Mouse (Mus musculus): Measurements from ENCODE around the gene Gm7534.
A peak's percentile ranks its signal among the peaks of the same experiment; 100 is the strongest.
"Not testable (repeated sequence)": the region's sequence is repeated elsewhere in the genome, so short reads cannot be mapped to it uniquely, and the experiment has no call there.

The Gm7534 gene

DNA sequence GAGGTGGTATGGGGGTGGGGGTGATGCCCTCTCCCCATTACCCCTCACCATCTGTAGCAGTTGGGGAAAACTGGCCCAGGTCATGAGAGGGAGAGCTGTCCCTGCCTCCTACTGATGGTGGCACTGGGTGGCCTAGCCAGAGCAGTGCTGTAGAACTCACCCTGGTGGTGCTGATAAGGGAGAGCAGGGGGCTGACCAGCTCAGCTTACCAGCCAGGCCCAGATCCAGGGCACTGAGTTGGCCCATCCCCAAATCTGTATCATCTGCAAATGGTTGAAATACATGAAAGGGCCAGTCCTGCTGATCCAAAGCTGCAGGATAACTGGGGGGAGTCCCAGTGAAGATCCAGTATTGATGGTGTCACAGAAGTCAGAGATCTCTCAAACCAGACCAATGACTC is 21.0 kb downstream of the Gm7534 start:
- Histone ChIP-seq H3K4me1 (replicated peaks; ENCODE audit: low read depth, low read length) (peaks cover 27% of the 10 kb centered on the region), H3K4me3 (replicated peaks; ENCODE audit: low read length) (no peak overlapping the region), H3K36me3 (ENCODE audit: insufficient read depth, low read length) (peaks cover 43% of the 10 kb centered on the region), H3K27me3 (ENCODE audit: insufficient read depth, low read length) (no peaks in the 10 kb centered on the region), H3K9me3 (ENCODE audit: low read length) (no peaks in the 10 kb centered on the region)
- TF ChIP-seq POU5F1 (IDR thresholded peaks at IDR 0.05; ENCODE audit: borderline replicate concordance, low read length) (no peak), CTCF (conservative IDR thresholded peaks at IDR 0.05; ENCODE audit: low read length) (peak; percentile 8; the same call in 1 of the 2 replicates)

DNA sequence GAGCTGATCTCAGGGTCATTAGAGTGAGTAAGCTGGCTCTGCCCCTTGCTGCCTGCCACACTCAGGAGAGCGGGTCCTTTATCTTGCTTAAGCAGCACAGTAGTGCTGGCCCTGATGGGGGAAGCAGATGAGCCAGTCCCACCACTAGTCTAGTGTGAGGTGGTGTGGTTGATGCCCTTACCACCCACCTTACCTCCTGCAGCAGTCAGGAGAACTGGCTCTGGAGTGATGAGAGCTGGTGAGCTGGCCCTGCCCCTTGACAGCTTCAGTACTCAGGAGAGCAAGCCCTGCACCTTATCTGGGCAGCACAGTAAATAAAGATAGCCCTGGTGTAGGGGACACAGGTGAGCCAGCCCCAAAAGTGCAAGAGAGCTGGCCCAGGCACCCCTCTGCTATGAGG is 21.7 kb downstream of the Gm7534 start:
- TF ChIP-seq CTCF (conservative IDR thresholded peaks at IDR 0.05; ENCODE audit: low read length): no peak
- no peak for TF ChIP-seq NANOG (IDR thresholded peaks at IDR 0.05; ENCODE audit: borderline replicate concordance, low read length)
- TF ChIP-seq POU5F1 (IDR thresholded peaks at IDR 0.05; ENCODE audit: borderline replicate concordance, low read length): no peak
- Histone ChIP-seq H3K36me3 (ENCODE audit: insufficient read depth, low read length) (peaks cover 50% of the 10 kb centered on the region), H3K4me3 (replicated peaks; ENCODE audit: low read length) (no peak overlapping the region), H3K9me3 (ENCODE audit: low read length) (no peaks in the 10 kb centered on the region), H3K27me3 (ENCODE audit: insufficient read depth, low read length) (no peaks in the 10 kb centered on the region), H3K4me1 (replicated peaks; ENCODE audit: low read depth, low read length) (peaks cover 24% of the 10 kb centered on the region)

DNA sequence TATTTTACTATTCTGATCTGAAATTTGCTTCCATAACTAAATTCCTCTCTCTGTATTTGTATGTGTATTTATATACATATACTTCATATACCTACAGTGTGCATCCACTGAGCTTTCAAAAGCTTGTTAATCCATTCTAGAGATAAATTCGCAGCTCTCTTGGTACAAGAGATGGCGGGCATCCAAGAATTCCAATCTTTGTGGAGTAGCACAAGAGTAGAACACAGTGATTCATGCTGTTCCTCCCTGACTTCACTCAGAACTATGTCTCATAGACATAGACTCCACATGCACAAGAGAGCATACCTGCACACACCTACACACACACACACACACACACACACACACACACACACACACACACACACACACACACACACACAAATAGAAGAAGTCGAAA is 30.4 kb downstream of the Gm7534 start:
- Histone ChIP-seq H3K4me1 (replicated peaks; ENCODE audit: low read depth, low read length) (no peaks in the 10 kb centered on the region), H3K27me3 (ENCODE audit: insufficient read depth, low read length) (no peaks in the 10 kb centered on the region), H3K36me3 (ENCODE audit: insufficient read depth, low read length) (peaks cover 47% of the 10 kb centered on the region), H3K4me3 (replicated peaks; ENCODE audit: low read length) (no peak overlapping the region), H3K9me3 (ENCODE audit: low read length) (no peaks in the 10 kb centered on the region)
- TF ChIP-seq POU5F1 (IDR thresholded peaks at IDR 0.05; ENCODE audit: borderline replicate concordance, low read length) (no peak), CTCF (conservative IDR thresholded peaks at IDR 0.05; ENCODE audit: low read length) (no peak), NANOG (IDR thresholded peaks at IDR 0.05; ENCODE audit: borderline replicate concordance, low read length) (no peak)

DNA sequence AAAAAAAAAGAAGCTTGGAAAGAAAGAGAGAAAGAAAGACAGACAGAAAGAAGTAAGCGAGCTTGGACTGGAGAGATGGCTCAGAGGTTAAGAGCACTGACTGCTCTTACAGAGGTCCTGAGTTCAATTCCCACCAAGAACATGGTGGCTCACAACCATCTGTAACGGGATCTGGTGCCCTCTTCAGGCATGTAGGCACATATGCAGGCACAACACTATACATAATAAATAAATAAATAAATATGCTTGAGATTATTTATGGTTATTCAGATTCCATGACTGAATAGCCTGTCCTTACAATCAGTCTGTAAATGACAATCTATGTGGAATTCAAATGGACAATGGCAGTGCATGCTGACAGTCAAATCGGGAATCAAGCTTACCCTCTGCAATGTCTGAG is 35.9 kb downstream of the Gm7534 start:
- TF ChIP-seq NANOG (IDR thresholded peaks at IDR 0.05; ENCODE audit: borderline replicate concordance, low read length) (no peak), CTCF (conservative IDR thresholded peaks at IDR 0.05; ENCODE audit: low read length) (no peak), POU5F1 (IDR thresholded peaks at IDR 0.05; ENCODE audit: borderline replicate concordance, low read length) (no peak)
- Histone ChIP-seq H3K27me3 (ENCODE audit: insufficient read depth, low read length) (no peaks in the 10 kb centered on the region), H3K4me1 (replicated peaks; ENCODE audit: low read depth, low read length) (no peaks in the 10 kb centered on the region)

DNA sequence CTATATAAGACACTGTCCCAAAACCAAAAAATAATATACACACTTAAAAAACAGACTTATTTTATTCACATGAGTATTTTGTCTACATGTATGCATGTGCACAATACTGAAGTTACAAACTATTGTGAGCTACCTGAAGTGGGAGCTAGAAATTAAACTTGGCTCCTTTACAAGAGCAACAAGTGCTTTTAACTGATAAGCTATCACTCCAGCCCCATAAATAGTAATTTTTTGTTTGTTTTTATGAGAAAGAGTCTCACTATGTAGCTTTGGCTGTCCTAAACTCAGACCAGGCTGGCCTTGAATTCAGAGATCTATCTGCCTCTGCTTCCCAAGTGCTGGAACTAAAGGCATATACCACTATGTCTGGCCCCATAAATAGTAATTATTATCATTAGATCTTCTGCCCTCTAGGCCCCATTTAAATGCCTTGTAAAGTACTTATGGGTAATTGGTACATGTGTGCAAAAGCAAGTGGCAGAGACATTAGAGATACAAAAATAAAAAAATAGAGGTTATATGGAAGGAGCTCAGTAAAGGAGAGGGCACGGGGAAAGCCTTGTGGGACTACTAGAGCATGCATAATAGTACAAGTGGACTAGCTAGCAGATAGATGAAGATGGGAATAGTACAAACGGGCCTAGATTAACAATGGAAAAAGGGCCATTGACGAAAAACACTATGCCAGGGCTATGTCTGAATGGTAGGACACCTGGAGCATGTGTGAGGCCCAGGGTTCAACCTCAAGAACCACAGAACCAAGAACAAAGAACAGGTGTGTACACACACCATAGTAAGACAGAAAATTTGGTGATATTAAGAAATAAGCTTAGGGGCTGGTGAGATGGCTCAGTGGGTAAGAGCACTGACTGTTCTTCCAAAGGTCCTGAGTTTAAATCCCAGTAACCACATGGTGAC is 37.0 kb downstream of the Gm7534 start:
- no peaks in the 10 kb centered on the region for H3K9me3 ChIP-seq (ENCODE audit: low read length)
- TF ChIP-seq POU5F1 (IDR thresholded peaks at IDR 0.05; ENCODE audit: borderline replicate concordance, low read length) (no peak), CTCF (conservative IDR thresholded peaks at IDR 0.05; ENCODE audit: low read length) (no peak), NANOG (IDR thresholded peaks at IDR 0.05; ENCODE audit: borderline replicate concordance, low read length) (no peak)
- H3K4me1 ChIP-seq (replicated peaks; ENCODE audit: low read depth, low read length): no peaks in the 10 kb centered on the region
- peaks cover 44% of the 10 kb centered on the region for H3K36me3 ChIP-seq (ENCODE audit: insufficient read depth, low read length)
- no peaks in the 10 kb centered on the region for H3K27me3 ChIP-seq (ENCODE audit: insufficient read depth, low read length)
- H3K4me3 ChIP-seq (replicated peaks; ENCODE audit: low read length): no peak overlapping the region

More for the DNA sequence above, 35.9 kb downstream of the Gm7534 start:
- H3K4me3 ChIP-seq (replicated peaks; ENCODE audit: low read length): no peak overlapping the region
- peaks cover 52% of the 10 kb centered on the region for H3K36me3 ChIP-seq (ENCODE audit: insufficient read depth, low read length)
- no peaks in the 10 kb centered on the region for H3K9me3 ChIP-seq (ENCODE audit: low read length)

DNA sequence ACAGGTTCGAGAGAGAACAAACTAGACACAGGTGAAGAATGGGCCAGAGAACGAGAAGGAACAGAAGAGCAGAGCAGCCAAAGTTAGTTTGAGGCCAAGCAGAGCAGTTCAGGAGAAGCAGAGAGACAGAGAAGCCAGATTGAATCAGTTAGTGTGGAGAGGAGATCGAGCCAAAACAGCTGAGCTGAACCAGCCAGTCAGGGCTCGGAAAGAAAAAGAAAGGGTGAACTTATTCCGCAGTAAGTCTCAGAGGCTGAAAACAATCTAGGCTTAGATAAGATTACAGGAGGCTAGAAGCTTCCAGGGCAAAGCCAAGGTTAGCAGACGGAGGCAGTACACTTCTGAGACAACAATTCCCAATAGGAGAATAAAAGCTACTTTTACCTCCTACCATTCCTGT is 37.8 kb downstream of the Gm7534 start:
- TF ChIP-seq POU5F1 (IDR thresholded peaks at IDR 0.05; ENCODE audit: borderline replicate concordance, low read length) (no peak), NANOG (IDR thresholded peaks at IDR 0.05; ENCODE audit: borderline replicate concordance, low read length) (no peak), CTCF (conservative IDR thresholded peaks at IDR 0.05; ENCODE audit: low read length) (no peak)
- Histone ChIP-seq H3K4me3 (replicated peaks; ENCODE audit: low read length) (no peak overlapping the region), H3K27me3 (ENCODE audit: insufficient read depth, low read length) (no peaks in the 10 kb centered on the region), H3K4me1 (replicated peaks; ENCODE audit: low read depth, low read length) (no peaks in the 10 kb centered on the region), H3K36me3 (ENCODE audit: insufficient read depth, low read length) (peaks cover 38% of the 10 kb centered on the region), H3K9me3 (ENCODE audit: low read length) (no peaks in the 10 kb centered on the region)

DNA sequence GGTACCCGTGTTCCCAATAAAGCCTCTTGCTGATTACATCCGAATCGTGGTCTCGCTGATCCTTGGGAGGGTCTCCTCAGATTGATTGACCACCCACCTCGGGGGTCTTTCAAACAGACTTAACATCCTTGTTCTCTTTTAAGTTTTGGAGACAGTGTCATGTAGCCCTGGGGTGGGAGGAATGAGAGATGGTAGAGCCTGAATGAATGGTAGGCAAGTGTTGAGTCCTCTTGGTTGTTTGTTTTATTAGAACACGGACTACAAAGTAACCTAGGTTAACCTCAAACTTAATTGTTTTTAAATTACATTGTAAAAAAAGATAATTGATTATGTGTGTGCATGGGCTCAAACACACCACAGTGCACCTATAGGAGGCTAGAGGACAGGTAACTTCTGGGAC is 38.2 kb downstream of the Gm7534 start:
- TF ChIP-seq NANOG (IDR thresholded peaks at IDR 0.05; ENCODE audit: borderline replicate concordance, low read length): no peak
- no peak for TF ChIP-seq CTCF (conservative IDR thresholded peaks at IDR 0.05; ENCODE audit: low read length)
- no peak for TF ChIP-seq POU5F1 (IDR thresholded peaks at IDR 0.05; ENCODE audit: borderline replicate concordance, low read length)
- H3K36me3 ChIP-seq (ENCODE audit: insufficient read depth, low read length): peaks cover 36% of the 10 kb centered on the region
- no peaks in the 10 kb centered on the region for H3K4me1 ChIP-seq (replicated peaks; ENCODE audit: low read depth, low read length)
- no peaks in the 10 kb centered on the region for H3K27me3 ChIP-seq (ENCODE audit: insufficient read depth, low read length)
- H3K9me3 ChIP-seq (ENCODE audit: low read length): no peaks in the 10 kb centered on the region
- no peak overlapping the region for H3K4me3 ChIP-seq (replicated peaks; ENCODE audit: low read length)

DNA sequence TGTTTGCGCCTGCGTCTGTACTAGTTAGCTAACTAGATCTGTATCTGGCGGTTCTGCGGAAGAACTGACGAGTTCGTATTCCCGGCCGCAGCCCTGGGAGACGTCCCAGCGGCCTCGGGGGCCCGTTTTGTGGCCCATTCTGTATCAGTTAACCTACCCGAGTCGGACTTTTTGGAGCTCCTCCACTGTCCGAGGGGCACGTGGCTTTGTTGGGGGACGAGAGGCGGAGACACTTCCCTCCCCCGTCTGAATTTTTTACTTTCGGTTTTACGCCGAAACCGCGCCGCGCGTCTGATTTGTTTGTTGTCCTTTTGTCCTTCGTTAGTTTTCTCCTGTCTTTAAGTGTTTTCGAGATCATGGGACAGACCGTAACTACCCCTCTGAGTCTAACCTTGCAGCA is 42.7 kb downstream of the Gm7534 start:
- H3K27me3 ChIP-seq (ENCODE audit: insufficient read depth, low read length); H3K4me1 ChIP-seq (replicated peaks; ENCODE audit: low read depth, low read length); H3K4me3 ChIP-seq (replicated peaks; ENCODE audit: low read length); H3K9me3 ChIP-seq (ENCODE audit: low read length): not testable (repeated sequence)
- H3K36me3 ChIP-seq (ENCODE audit: insufficient read depth, low read length): peaks cover 43% of the 10 kb centered on the region

DNA sequence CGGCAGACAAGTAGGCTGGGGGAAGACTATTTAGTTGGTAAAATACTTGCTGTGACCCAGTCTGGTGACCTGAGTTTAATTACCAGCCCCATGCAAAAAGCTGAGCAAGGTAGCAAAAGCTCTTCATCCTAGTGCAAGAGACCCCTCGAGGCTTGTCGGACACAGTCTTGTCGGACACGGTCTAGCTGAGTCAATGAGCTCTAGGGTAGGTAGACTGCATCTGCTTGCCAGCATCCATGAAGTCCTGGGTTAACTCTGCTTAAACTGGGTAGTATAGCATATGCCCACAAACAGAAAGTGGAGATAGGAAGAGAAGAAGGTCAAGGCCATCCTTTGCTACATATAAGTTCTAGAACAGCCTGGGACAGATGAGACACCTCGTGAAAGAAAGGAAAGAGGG is 44.0 kb downstream of the Gm7534 start:
- Histone ChIP-seq H3K4me3 (replicated peaks; ENCODE audit: low read length) (no peak overlapping the region), H3K4me1 (replicated peaks; ENCODE audit: low read depth, low read length) (no peaks in the 10 kb centered on the region; the same call in 1 of the 2 replicates), H3K9me3 (ENCODE audit: low read length) (no peaks in the 10 kb centered on the region), H3K27me3 (ENCODE audit: insufficient read depth, low read length) (no peaks in the 10 kb centered on the region), H3K36me3 (ENCODE audit: insufficient read depth, low read length) (peaks cover 49% of the 10 kb centered on the region)
- TF ChIP-seq POU5F1 (IDR thresholded peaks at IDR 0.05; ENCODE audit: borderline replicate concordance, low read length) (no peak), CTCF (conservative IDR thresholded peaks at IDR 0.05; ENCODE audit: low read length) (no peak)

Data from E14TG2a.4 (cell line).